Mouse (Mus musculus): ENCODE results near the gene Slc25a15. TPM values are rescaled to one million over a fixed set of nuclear protein-coding genes. Genes with fewer than 3 reads are reported as not detected.
A peak's percentile ranks its signal among the peaks of the same experiment; 100 is the strongest.

Slc25a15 gene
- 18.3 and 19.4 TPM in 2 replicates for polyA plus RNA-seq (2015; fragmentation: Nextera tagmentation; extraction: Ambion mirVana)

GRCm38 (mm10) chr8:22398142-22398951, at the start of gene Slc25a15:
Gene Slc25a15, minus strand, starts transcription at chr8:22398597.
- H3K9me3 ChIP-seq, result no peaks in the 10 kb centered on the region
- peaks cover 17% of the 10 kb centered on the region for H3K4me1 ChIP-seq
- peak within 1 kb of the TSS; percentile 80 for H3K9ac ChIP-seq
- peak within 1 kb of the TSS; percentile 66 for H3K4me2 ChIP-seq
- H3K27me3 ChIP-seq, result no peaks in the 10 kb centered on the region
- 0% methylated on average over 45 of the region's 77 CpGs for WGBS
- H3K27ac ChIP-seq, result peak within 1 kb of the TSS; percentile 90
- H3K36me3 ChIP-seq, result peaks cover 12% of the 10 kb centered on the region; the same call in 1 of the 2 replicates
- peak; percentile 91 for ATAC-seq (ENCODE audit: insufficient number of reproducible peaks, low FRiP score, low TSS enrichment, low read depth)
- peak within 1 kb of the TSS; percentile 85 for H3K4me3 ChIP-seq

- 20% methylated on average over 8 of the region's 8 CpGs for WGBS
- H3K9me3 ChIP-seq, result no peaks in the 10 kb centered on the region
- H3K27ac ChIP-seq, result peak overlapping the region; percentile 80; the same call in 1 of the 2 replicates
Measured at GRCm38 (mm10) chr8:22411971-22412370, 13.6 kb upstream of the Slc25a15 start.

GRCm38 (mm10) chr8:22411282-22411702, 12.9 kb upstream of the Slc25a15 start, which contains the start of gene Mrps31:
Gene Mrps31, plus strand, starts transcription at chr8:22411361.
- Histone ChIP-seq H3K4me1 (peaks cover 8% of the 10 kb centered on the region; the same call in 1 of the 2 replicates), H3K27me3 (no peaks in the 10 kb centered on the region), H3K4me3 (peak within 1 kb of the TSS; percentile 86), H3K9ac (peak within 1 kb of the TSS; percentile 95), H3K36me3 (peaks cover 8% of the 10 kb centered on the region), H3K9me3 (no peaks in the 10 kb centered on the region), H3K27ac (peak within 1 kb of the TSS; percentile 80), H3K4me2 (peak within 1 kb of the TSS; percentile 68)
- ATAC-seq (ENCODE audit: insufficient number of reproducible peaks, low FRiP score, low TSS enrichment, low read depth), result peak; percentile 80
- under 1% methylated on average over 25 of the region's 25 CpGs for WGBS

More at GRCm38 (mm10) chr8:22411971-22412370, 13.6 kb upstream of the Slc25a15 start:
- no peak for ATAC-seq (ENCODE audit: insufficient number of reproducible peaks, low FRiP score, low TSS enrichment, low read depth)
- H3K36me3 ChIP-seq, result peaks cover 10% of the 10 kb centered on the region
- peaks cover 8% of the 10 kb centered on the region; the same call in 1 of the 2 replicates for H3K4me1 ChIP-seq
- H3K4me2 ChIP-seq, result peak overlapping the region; percentile 68
- peak overlapping the region; percentile 86 for H3K4me3 ChIP-seq
- H3K27me3 ChIP-seq, result no peaks in the 10 kb centered on the region
- peak overlapping the region; percentile 95 for H3K9ac ChIP-seq

- H3K9me3 ChIP-seq, result no peaks in the 10 kb centered on the region
- H3K36me3 ChIP-seq, result peaks cover 3% of the 10 kb centered on the region
- ATAC-seq (ENCODE audit: insufficient number of reproducible peaks, low FRiP score, low TSS enrichment, low read depth), result no peak; the same call in 1 of the 2 replicates
- peak overlapping the region; percentile 95 for H3K9ac ChIP-seq
- peaks cover 8% of the 10 kb centered on the region; the same call in 1 of the 2 replicates for H3K4me1 ChIP-seq
- no peaks in the 10 kb centered on the region for H3K27me3 ChIP-seq
- WGBS, result 13% methylated on average over 16 of the region's 16 CpGs
- H3K4me2 ChIP-seq, result peak overlapping the region; percentile 68
- peak overlapping the region; percentile 86 for H3K4me3 ChIP-seq
- peak overlapping the region; percentile 47 for H3K27ac ChIP-seq
Measured at GRCm38 (mm10) chr8:22410688-22411281, 12.4 kb upstream of the Slc25a15 start.

GRCm38 (mm10) chr8:22405733-22406132, 7.3 kb upstream of the Slc25a15 start:
- H3K36me3 ChIP-seq, result no peaks in the 10 kb centered on the region
- no peak overlapping the region for H3K4me3 ChIP-seq
- H3K4me1 ChIP-seq, result 0 out of 2 replicates have a peak, but pooled peaks cover 3% of the 10 kb centered on the region
- no peaks in the 10 kb centered on the region for H3K27me3 ChIP-seq
- no peak overlapping the region for H3K9ac ChIP-seq
- H3K9me3 ChIP-seq, result no peaks in the 10 kb centered on the region
- no peak overlapping the region for H3K27ac ChIP-seq
- no peak for ATAC-seq (ENCODE audit: insufficient number of reproducible peaks, low FRiP score, low TSS enrichment, low read depth)
- WGBS, result 73% methylated on average over 6 of the region's 6 CpGs
- H3K4me2 ChIP-seq, result no peak overlapping the region

GRCm38 (mm10) chr8:22403235-22403634, 4.8 kb upstream of the Slc25a15 start:
- peaks cover 6% of the 10 kb centered on the region for H3K4me1 ChIP-seq
- H3K36me3 ChIP-seq, result 0 out of 2 replicates have a peak, but pooled peaks cover 2% of the 10 kb centered on the region
- H3K9ac ChIP-seq, result no peak overlapping the region
- 89% methylated on average over 2 of the region's 2 CpGs for WGBS
- no peak overlapping the region for H3K4me2 ChIP-seq
- no peak overlapping the region for H3K27ac ChIP-seq
- no peaks in the 10 kb centered on the region for H3K27me3 ChIP-seq
- no peak for ATAC-seq (ENCODE audit: insufficient number of reproducible peaks, low FRiP score, low TSS enrichment, low read depth)
- no peak overlapping the region for H3K4me3 ChIP-seq
- no peaks in the 10 kb centered on the region for H3K9me3 ChIP-seq

GRCm38 (mm10) chr8:22400593-22400992, 2.2 kb upstream of the Slc25a15 start:
- WGBS, result 87% methylated on average over 4 of the region's 4 CpGs
- Histone ChIP-seq H3K27ac (no peak overlapping the region), H3K27me3 (no peaks in the 10 kb centered on the region), H3K4me3 (no peak overlapping the region), H3K4me2 (no peak overlapping the region), H3K4me1 (peaks cover 17% of the 10 kb centered on the region), H3K9me3 (no peaks in the 10 kb centered on the region), H3K9ac (no peak overlapping the region), H3K36me3 (0 out of 2 replicates have a peak, but pooled peaks cover 2% of the 10 kb centered on the region)
- ATAC-seq (ENCODE audit: insufficient number of reproducible peaks, low FRiP score, low TSS enrichment, low read depth), result no peak

- H3K9me3 ChIP-seq, result no peaks in the 10 kb centered on the region
- peak overlapping the region; percentile 66 for H3K4me2 ChIP-seq
- 79% methylated on average over 8 of the region's 8 CpGs for WGBS
- H3K36me3 ChIP-seq, result 0 out of 2 replicates have a peak, but pooled peaks cover 5% of the 10 kb centered on the region
- H3K27ac ChIP-seq, result peak overlapping the region; percentile 90; the same call in 1 of the 2 replicates
- H3K4me1 ChIP-seq, result peaks cover 17% of the 10 kb centered on the region
- H3K9ac ChIP-seq, result peak overlapping the region; percentile 65; the same call in 1 of the 2 replicates
- no peaks in the 10 kb centered on the region for H3K27me3 ChIP-seq
- ATAC-seq (ENCODE audit: insufficient number of reproducible peaks, low FRiP score, low TSS enrichment, low read depth), result no peak
- H3K4me3 ChIP-seq, result peak overlapping the region; percentile 85
Measured at GRCm38 (mm10) chr8:22399285-22399880, 986 bp upstream of the Slc25a15 start.

- WGBS, result under 1% methylated on average over 12 of the region's 13 CpGs
- H3K9ac ChIP-seq, result peak overlapping the region; percentile 80
- peak overlapping the region; percentile 66 for H3K4me2 ChIP-seq
- H3K27me3 ChIP-seq, result no peaks in the 10 kb centered on the region
- peaks cover 17% of the 10 kb centered on the region for H3K4me1 ChIP-seq
- H3K9me3 ChIP-seq, result no peaks in the 10 kb centered on the region
- peak overlapping the region; percentile 90 for H3K27ac ChIP-seq
- no peak for ATAC-seq (ENCODE audit: insufficient number of reproducible peaks, low FRiP score, low TSS enrichment, low read depth)
- peak overlapping the region; percentile 85 for H3K4me3 ChIP-seq
- peaks cover 16% of the 10 kb centered on the region; the same call in 1 of the 2 replicates for H3K36me3 ChIP-seq
Measured at GRCm38 (mm10) chr8:22397811-22398141, 621 bp downstream of the Slc25a15 start.

- Histone ChIP-seq H3K36me3 (peaks cover 27% of the 10 kb centered on the region), H3K4me3 (no peak overlapping the region), H3K9ac (no peak overlapping the region), H3K4me2 (no peak overlapping the region), H3K27me3 (no peaks in the 10 kb centered on the region), H3K27ac (no peak overlapping the region), H3K9me3 (no peaks in the 10 kb centered on the region), H3K4me1 (peaks cover 17% of the 10 kb centered on the region)
- no peak for ATAC-seq (ENCODE audit: insufficient number of reproducible peaks, low FRiP score, low TSS enrichment, low read depth)
- 90% methylated on average over 8 of the region's 8 CpGs for WGBS
Measured at GRCm38 (mm10) chr8:22395256-22395655, 3.1 kb downstream of the Slc25a15 start.

- Histone ChIP-seq H3K4me2 (no peak overlapping the region), H3K27me3 (no peaks in the 10 kb centered on the region), H3K4me1 (peaks cover 16% of the 10 kb centered on the region), H3K4me3 (no peak overlapping the region), H3K27ac (no peak overlapping the region), H3K36me3 (peaks cover 35% of the 10 kb centered on the region), H3K9ac (no peak overlapping the region), H3K9me3 (no peaks in the 10 kb centered on the region)
- WGBS, result 82% methylated on average over 4 of the region's 4 CpGs
- no peak for ATAC-seq (ENCODE audit: insufficient number of reproducible peaks, low FRiP score, low TSS enrichment, low read depth)
Measured at GRCm38 (mm10) chr8:22394471-22394870, 3.9 kb downstream of the Slc25a15 start.
